Mouse (Mus musculus): ENCODE measurements around the gene Ppt2. TPM values are rescaled to one million over a fixed set of nuclear protein-coding genes. Genes with fewer than 3 reads are reported as not detected.

Ppt2 gene
- 30.4 to 67.0 TPM (median 38.4 TPM) in 3 replicates for total RNA-seq (2017)

- ATAC-seq (replicated peaks; ENCODE audit: insufficient number of reproducible peaks, low FRiP score, low TSS enrichment, poor library complexity, severe bottlenecking) = no peak
Observed at GRCm38 (mm10) chr17:34627943-34628643, at the start of gene Ppt2. Gene Ppt2, minus strand, starts transcription at chr17:34628510.

DNA sequence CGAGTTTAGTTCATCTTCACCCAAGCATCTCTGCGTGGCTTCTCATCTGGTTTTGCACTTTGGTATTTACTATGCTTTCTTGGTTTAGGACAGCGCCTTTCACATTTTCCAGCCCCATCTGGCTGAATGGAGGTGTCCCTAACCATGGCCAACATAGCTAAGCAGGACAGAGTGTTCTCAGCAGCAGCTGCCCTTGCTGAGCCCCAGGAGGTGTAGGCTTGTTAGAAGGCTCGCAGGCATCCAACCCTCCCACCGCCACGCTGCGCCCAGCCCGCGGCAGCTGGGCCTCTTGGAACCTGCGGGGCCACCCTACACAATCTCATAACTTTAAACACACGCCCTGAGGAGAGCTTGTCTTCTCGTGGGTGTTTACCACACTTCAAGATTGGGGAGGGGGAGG lies 48.4 kb upstream of the Ppt2 start:
- no peak for ATAC-seq (replicated peaks; ENCODE audit: insufficient number of reproducible peaks, low FRiP score, low TSS enrichment, poor library complexity, severe bottlenecking)

DNA sequence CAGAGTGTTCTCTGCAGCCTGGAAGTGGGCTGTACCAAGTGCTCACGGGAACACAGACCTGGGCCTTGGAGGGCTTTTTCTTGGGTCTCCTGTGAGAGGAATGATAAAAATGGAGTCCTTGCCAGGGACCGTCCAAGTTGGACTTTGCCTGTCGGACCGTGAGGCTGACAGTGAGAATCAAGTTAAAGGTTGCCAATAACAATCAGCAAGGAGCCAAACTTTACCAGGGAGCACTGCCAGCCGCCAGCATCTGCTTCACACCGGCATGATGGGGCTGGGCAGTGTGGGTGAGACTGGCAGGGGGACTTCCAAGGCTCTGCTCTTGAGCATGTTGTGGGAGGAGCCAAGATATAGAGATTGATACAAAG lies 47.8 kb upstream of the Ppt2 start:
- ATAC-seq (replicated peaks; ENCODE audit: insufficient number of reproducible peaks, low FRiP score, low TSS enrichment, poor library complexity, severe bottlenecking) = no peak

- no peak for ATAC-seq (replicated peaks; ENCODE audit: insufficient number of reproducible peaks, low FRiP score, low TSS enrichment, poor library complexity, severe bottlenecking)
Observed at GRCm38 (mm10) chr17:34675205-34676092, 47.1 kb upstream of the Ppt2 start.

- no peak for ATAC-seq (replicated peaks; ENCODE audit: insufficient number of reproducible peaks, low FRiP score, low TSS enrichment, poor library complexity, severe bottlenecking)
Observed at GRCm38 (mm10) chr17:34674524-34675204, 46.4 kb upstream of the Ppt2 start.

- no peak for ATAC-seq (replicated peaks; ENCODE audit: insufficient number of reproducible peaks, low FRiP score, low TSS enrichment, poor library complexity, severe bottlenecking)
Observed at GRCm38 (mm10) chr17:34673139-34673538, 44.8 kb upstream of the Ppt2 start.

DNA sequence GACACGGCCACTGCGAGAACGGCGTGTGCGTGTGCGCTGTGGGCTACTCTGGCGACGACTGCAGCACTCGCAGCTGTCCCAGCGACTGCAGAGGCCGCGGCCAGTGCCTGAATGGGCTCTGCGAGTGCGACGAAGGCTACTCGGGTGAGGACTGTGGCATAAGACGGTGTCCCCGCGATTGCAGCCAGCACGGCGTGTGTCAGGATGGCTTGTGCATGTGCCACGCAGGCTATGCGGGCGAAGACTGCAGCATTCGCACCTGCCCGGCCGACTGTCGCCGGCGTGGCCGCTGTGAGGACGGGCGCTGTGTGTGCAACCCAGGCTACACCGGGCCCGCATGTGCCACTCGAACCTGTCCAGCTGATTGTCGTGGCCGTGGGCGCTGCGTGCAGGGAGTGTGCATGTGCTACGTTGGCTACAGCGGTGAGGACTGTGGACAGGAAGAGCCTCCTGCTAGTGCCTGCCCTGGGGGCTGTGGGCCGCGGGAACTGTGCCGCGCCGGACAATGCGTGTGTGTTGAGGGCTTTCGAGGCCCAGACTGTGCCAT lies 44.0 kb upstream of the Ppt2 start:
- ATAC-seq (replicated peaks; ENCODE audit: insufficient number of reproducible peaks, low FRiP score, low TSS enrichment, poor library complexity, severe bottlenecking) = 0 out of 2 replicates have a peak, but pooled peaks have one; percentile 40

- ATAC-seq (replicated peaks; ENCODE audit: insufficient number of reproducible peaks, low FRiP score, low TSS enrichment, poor library complexity, severe bottlenecking) = no peak
Observed at GRCm38 (mm10) chr17:34671151-34672066, 43.1 kb upstream of the Ppt2 start.

- ATAC-seq (replicated peaks; ENCODE audit: insufficient number of reproducible peaks, low FRiP score, low TSS enrichment, poor library complexity, severe bottlenecking) = no peak
Observed at GRCm38 (mm10) chr17:34670235-34670634, 41.9 kb upstream of the Ppt2 start, which contains the start of gene Tnxb. Gene Tnxb, plus strand, starts transcription at chr17:34670535.

DNA sequence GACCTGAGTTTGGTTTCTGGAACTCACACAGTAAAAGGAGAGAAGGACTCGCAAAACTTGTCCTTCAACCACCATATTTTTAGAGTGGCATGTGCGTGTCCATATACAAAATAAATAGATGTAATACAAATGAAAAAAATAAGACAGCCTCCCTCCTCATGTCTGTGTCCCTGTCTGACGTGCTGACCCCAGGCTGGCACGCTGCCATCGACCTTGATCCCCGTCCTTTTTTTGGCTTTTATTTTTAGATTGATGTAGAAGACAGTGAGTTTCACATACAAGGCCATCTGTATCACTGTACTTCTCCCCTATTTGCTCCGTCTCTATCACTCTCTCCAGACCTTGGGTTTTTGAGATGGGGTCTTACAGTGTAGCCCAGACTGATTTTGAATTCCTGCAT lies 36.2 kb upstream of the Ppt2 start:
- ATAC-seq (replicated peaks; ENCODE audit: insufficient number of reproducible peaks, low FRiP score, low TSS enrichment, poor library complexity, severe bottlenecking) = no peak

DNA sequence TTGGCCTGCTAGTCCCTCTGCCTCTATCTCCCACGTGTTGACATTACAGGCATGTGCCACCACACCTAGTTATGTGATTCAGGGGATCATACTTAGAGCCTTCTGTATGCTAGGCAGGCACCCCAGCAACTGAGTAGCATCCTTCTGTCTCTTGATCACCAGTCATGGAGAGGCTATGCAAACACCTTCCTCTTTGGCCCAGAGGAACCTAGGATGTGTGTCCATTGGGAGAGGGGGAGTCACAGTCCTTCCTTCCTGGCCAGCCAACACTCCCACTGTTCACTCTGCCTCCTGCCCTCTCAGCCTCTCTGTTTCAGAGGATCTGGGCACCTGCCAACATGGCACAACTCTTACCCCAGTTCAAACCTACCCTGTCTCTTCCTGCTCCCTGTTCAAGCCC lies 35.2 kb upstream of the Ppt2 start:
- ATAC-seq (replicated peaks; ENCODE audit: insufficient number of reproducible peaks, low FRiP score, low TSS enrichment, poor library complexity, severe bottlenecking) = no peak

GRCm38 (mm10) chr17:34662978-34663377 lies 34.7 kb upstream of the Ppt2 start:
- ATAC-seq (replicated peaks; ENCODE audit: insufficient number of reproducible peaks, low FRiP score, low TSS enrichment, poor library complexity, severe bottlenecking) = no peak

DNA sequence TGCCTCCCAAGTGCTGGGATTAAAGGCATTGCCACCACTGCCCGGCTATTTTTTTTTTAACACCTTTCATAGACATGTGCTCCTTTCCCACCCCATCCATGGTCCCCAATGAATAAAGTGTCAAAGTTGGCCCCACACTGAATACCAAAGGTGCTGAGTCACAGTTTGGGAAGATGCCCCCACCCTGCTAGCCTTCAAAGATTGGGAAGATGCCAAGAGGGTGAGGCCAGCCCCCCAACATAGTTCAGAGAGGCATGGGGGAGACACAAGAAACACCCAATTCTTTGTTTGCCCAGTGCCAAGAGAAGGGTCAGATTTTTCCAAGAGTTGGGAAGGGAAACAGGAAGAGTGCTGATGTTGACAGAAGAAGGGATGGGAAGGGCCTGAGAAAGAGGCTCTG lies 34.2 kb upstream of the Ppt2 start:
- ATAC-seq (replicated peaks; ENCODE audit: insufficient number of reproducible peaks, low FRiP score, low TSS enrichment, poor library complexity, severe bottlenecking) = no peak

GRCm38 (mm10) chr17:34661121-34661591 lies 32.8 kb upstream of the Ppt2 start:
- no peak for ATAC-seq (replicated peaks; ENCODE audit: insufficient number of reproducible peaks, low FRiP score, low TSS enrichment, poor library complexity, severe bottlenecking)

DNA sequence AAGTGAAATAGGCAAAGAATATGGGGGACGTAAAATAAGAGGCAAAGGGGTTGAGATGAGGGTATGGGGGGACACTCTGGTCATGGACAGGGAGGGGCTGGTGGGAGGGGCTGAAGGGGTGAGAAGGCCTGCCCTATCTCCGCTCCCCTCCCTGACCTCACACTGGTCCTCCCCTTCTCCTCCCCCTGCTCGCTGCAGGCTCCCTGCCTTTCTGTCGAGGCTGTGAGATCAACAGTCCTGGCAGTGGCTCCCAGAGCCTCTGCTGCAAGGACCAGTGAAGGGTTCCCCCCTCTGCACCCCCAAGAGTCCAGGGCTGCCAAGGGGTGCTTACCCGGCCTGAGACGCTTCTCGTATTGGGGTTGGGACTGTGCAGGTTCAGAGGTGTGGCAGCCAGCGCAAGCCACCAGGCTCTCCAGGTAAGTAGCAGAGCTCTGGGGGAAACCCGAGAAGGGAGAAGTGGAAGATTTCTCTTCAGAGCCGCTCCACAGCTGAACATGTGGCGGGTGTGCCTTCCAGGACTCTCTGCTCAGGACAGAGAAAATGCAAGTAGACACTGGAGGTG lies 32.0 kb upstream of the Ppt2 start:
- ATAC-seq (replicated peaks; ENCODE audit: insufficient number of reproducible peaks, low FRiP score, low TSS enrichment, poor library complexity, severe bottlenecking) = no peak

GRCm38 (mm10) chr17:34659897-34660214 lies 31.5 kb upstream of the Ppt2 start:
- no peak for ATAC-seq (replicated peaks; ENCODE audit: insufficient number of reproducible peaks, low FRiP score, low TSS enrichment, poor library complexity, severe bottlenecking)

- ATAC-seq (replicated peaks; ENCODE audit: insufficient number of reproducible peaks, low FRiP score, low TSS enrichment, poor library complexity, severe bottlenecking) = no peak
Observed at GRCm38 (mm10) chr17:34659181-34659896, 31.0 kb upstream of the Ppt2 start.
